Mouse (Mus musculus) forebrain, embryonic 11.5 days (tissue): ENCODE data around the gene 1110012L19Rik. TPM values are rescaled to one million over a fixed set of nuclear protein-coding genes. Genes with fewer than 3 reads are reported as not detected.
"Not testable (repeated sequence)": the region's sequence is repeated elsewhere in the genome, so short reads cannot be mapped to it uniquely, and the experiment has no call there.

Experiments used
- ATAC-seq: fragments of 200-750 bp; cut with Nextera tagmentation; replicated peaks from 2 replicates; pipeline ENCODE4 v1.8.0; 2017; ENCODE audit warnings: moderate TSS enrichment; ENCODE audit not compliant: low FRiP score
- DNase-seq: peaks from one replicate; pipeline ENCODE4 v3.0.0-alpha.2; 2017; ENCODE audit warnings: low spot score
- H3K27ac ChIP-seq: fragments of 300-500 bp; sonication (generic); 2 replicates; pipeline ENCODE4 v1.5.1; 2014; ENCODE audit warnings: low read depth, low read length
- H3K27me3 ChIP-seq: fragments of 300-500 bp; sonication (generic); 2 replicates; pipeline ENCODE4 v1.6.1; 2014; ENCODE audit warnings: mild to moderate bottlenecking, low read length, mixed read lengths; ENCODE audit not compliant: control insufficient read depth, insufficient read depth
- H3K36me3 ChIP-seq: fragments of 300-500 bp; sonication (generic); 2 replicates; pipeline ENCODE4 v1.6.1; 2014; ENCODE audit warnings: mild to moderate bottlenecking, low read length, moderate library complexity, mixed read lengths; ENCODE audit not compliant: control insufficient read depth, insufficient read depth
- H3K4me1 ChIP-seq: fragments of 300-500 bp; sonication (generic); replicated peaks from 2 replicates; pipeline ENCODE4 v1.6.1; 2014; ENCODE audit warnings: low read length, mixed read lengths; ENCODE audit not compliant: control insufficient read depth, insufficient read depth
- H3K4me2 ChIP-seq: fragments of 300-500 bp; sonication (generic); 2 replicates; pipeline ENCODE4 v1.6.1; 2014; ENCODE audit warnings: low read depth, mild to moderate bottlenecking, low read length, moderate library complexity, mixed read lengths; ENCODE audit not compliant: severe bottlenecking
- H3K4me3 ChIP-seq: fragments of 300-500 bp; sonication (generic); 2 replicates; pipeline ENCODE4 v1.5.1; 2014; ENCODE audit warnings: low read depth, low read length
- H3K9ac ChIP-seq: fragments of 300-500 bp; sonication (generic); 2 replicates; pipeline ENCODE4 v1.6.1; 2014; ENCODE audit warnings: low read length
- H3K9me3 ChIP-seq: fragments of 300-500 bp; sonication (generic); 2 replicates; pipeline ENCODE4 v1.6.1; 2016; ENCODE audit warnings: low read length, mixed read lengths; ENCODE audit not compliant: control insufficient read depth
- WGBS: fragments of 180-500 bp; shearing (Covaris S2); extraction: QIAGEN DNeasy Blood & Tissue Kit; methylation state at CpG from one replicate; pipeline ENCODE4 v1.1.7; 2014; 5-methylcytosine and 5-hydroxymethylcytosine counted together
- polyA plus RNA-seq: library from polyadenylated mRNA; unstranded; fragments of >200 nt; fragmentation: Nextera tagmentation; extraction: Ambion mirVana; gene quantifications from 2 replicates; pipeline ENCODE4 v1.2.1, GENCODE M21; 2014

The 1110012L19Rik gene
- 22.3 and 26.5 TPM in 2 replicates for polyA plus RNA-seq

DNA sequence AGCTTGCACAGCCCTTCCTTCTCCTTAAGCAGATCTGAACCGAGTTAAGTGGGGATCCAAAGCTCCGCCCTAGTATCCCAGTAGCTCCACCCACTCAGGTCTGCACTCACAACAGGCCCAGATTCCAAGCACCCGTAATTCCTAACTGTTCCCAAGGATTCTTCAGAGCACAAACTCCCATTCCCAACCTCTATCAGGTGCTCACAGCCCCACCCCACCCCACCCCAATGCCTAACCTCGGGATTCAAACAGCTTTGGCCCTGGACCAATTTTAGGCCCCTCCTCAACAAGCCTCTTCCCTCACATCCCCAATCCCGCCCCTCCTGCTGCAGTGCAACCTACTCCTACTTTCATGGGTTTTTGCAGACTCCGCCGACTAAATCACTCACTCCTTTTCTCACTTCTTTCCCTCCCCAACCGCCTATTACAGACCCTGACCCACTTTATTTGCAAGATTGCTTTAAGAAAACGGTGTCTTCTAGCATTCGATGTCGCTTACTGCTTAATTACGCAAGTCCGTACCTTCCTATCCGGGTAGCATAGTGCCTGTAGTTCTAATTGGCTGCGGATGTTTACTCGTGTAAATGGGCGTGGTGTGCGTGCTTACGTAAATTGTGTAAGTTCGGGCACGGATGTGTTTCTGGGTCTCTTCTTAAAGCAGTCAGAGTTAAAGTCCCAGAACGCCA lies at the start of gene 1110012L19Rik:
1110012L19Rik (plus strand) TSS at position 602 of the 686 bp plus-strand sequence.
- 28% methylated on average over 22 of the region's 22 CpGs for WGBS
- Histone ChIP-seq H3K9me3 (no peaks in the 10 kb centered on the region), H3K4me3 (peak within 1 kb of the TSS; percentile 43), H3K27me3 (no peaks in the 10 kb centered on the region), H3K36me3 (no peaks in the 10 kb centered on the region), H3K4me2 (peak within 1 kb of the TSS; percentile 44), H3K9ac (peak within 1 kb of the TSS; percentile 47), H3K4me1 (no peaks in the 10 kb centered on the region), H3K27ac (no peak within 1 kb of the TSS)
- peak; percentile 94 for ATAC-seq
- DNase-seq = peak; percentile 62

GRCm38 (mm10) chrX:70362985-70363384 lies 22.7 kb upstream of the 1110012L19Rik start:
- no peak overlapping the region for H3K4me2 ChIP-seq
- H3K4me1 ChIP-seq = no peaks in the 10 kb centered on the region
- H3K4me3 ChIP-seq = no peak overlapping the region
- no peaks in the 10 kb centered on the region for H3K9me3 ChIP-seq
- WGBS = 94% methylated on average over 7 of the region's 7 CpGs
- DNase-seq (no peak), ATAC-seq (no peak)
- no peak overlapping the region for H3K9ac ChIP-seq
- H3K27ac ChIP-seq = no peak overlapping the region
- H3K36me3 ChIP-seq = no peaks in the 10 kb centered on the region
- H3K27me3 ChIP-seq = no peaks in the 10 kb centered on the region

GRCm38 (mm10) chrX:70363446-70363845 lies 22.2 kb upstream of the 1110012L19Rik start:
- H3K4me3 ChIP-seq = no peak overlapping the region
- no peak overlapping the region for H3K27ac ChIP-seq
- H3K9ac ChIP-seq = no peak overlapping the region
- no peak overlapping the region for H3K4me2 ChIP-seq
- ATAC-seq (no peak), DNase-seq (no peak)
- WGBS = 94% methylated on average over 5 of the region's 5 CpGs
- no peaks in the 10 kb centered on the region for H3K27me3 ChIP-seq
- no peaks in the 10 kb centered on the region for H3K36me3 ChIP-seq
- no peaks in the 10 kb centered on the region for H3K9me3 ChIP-seq
- H3K4me1 ChIP-seq = no peaks in the 10 kb centered on the region

GRCm38 (mm10) chrX:70364202-70364601 lies 21.5 kb upstream of the 1110012L19Rik start:
- peak overlapping the region; percentile 45 for H3K4me3 ChIP-seq
- H3K27ac ChIP-seq = no peak overlapping the region
- DNase-seq (no peak), ATAC-seq (no peak)
- no peaks in the 10 kb centered on the region for H3K36me3 ChIP-seq
- no peaks in the 10 kb centered on the region for H3K4me1 ChIP-seq
- WGBS = 64% methylated on average over 1 of the region's 1 CpGs
- no peaks in the 10 kb centered on the region for H3K27me3 ChIP-seq
- no peaks in the 10 kb centered on the region for H3K9me3 ChIP-seq
- H3K9ac ChIP-seq = peak overlapping the region; percentile 54
- peak overlapping the region; percentile 44; the same call in 1 of the 2 replicates for H3K4me2 ChIP-seq

DNA sequence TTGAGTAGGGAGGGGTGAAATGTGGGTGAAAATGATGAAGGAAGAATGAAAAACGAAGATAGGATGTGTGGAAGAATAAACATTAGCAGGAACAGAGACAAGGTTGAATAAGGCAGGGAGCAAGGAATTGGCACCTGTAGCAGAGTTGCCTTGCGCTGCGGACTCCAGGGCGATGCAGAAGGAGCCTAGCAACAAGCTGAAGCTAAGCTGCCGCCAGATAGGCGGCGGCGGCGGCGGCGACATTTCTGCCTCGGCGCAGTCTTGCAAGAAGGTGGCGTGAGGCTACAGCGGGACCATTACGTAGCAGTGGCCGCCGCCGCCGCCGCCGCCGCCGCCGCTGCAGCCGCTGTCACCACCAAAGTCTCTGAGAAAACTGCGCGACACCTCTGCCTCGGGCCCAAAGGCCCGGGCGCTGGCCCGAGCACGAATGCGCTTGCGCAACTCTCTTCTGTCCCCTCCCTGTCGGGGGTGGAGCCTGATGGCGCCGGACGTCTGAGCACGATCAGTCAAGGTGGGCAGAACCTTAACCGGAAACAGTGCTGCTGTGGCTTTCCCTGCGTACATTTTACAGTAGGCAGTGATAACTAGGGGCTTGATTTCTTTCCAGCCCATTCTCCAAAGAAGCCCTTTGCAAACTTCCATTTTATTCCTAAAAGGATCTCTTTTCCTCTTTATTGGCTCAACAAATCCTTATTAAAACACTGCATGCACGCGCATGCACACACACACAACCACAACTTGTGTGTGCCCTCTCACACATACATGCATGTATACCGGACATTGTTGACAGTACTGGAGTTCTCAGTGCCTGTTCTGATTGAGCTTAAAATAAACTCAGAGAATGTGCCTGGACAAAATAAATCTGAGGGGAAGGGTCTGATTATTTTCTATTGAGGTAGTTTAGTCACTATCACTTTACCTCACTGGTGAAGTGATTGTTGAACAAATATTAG lies 20.7 kb upstream of the 1110012L19Rik start, which contains the start of gene Ids:
Ids (minus strand) TSS at position 424 of the 953 bp plus-strand sequence.
- WGBS = 21% methylated on average over 38 of the region's 45 CpGs
- Histone ChIP-seq H3K9ac (peak within 1 kb of the TSS; percentile 54), H3K27ac (no peak within 1 kb of the TSS), H3K36me3 (no peaks in the 10 kb centered on the region), H3K4me1 (no peaks in the 10 kb centered on the region), H3K4me3 (peak within 1 kb of the TSS; percentile 45), H3K27me3 (no peaks in the 10 kb centered on the region), H3K9me3 (no peaks in the 10 kb centered on the region), H3K4me2 (peak within 1 kb of the TSS; percentile 44)
- peak; percentile 88 for DNase-seq
- peak; percentile 97 for ATAC-seq

GRCm38 (mm10) chrX:70369758-70370157 lies 15.9 kb upstream of the 1110012L19Rik start:
- H3K4me2 ChIP-seq, ATAC-seq, H3K36me3 ChIP-seq, DNase-seq, H3K9ac ChIP-seq, H3K9me3 ChIP-seq, H3K4me1 ChIP-seq, H3K4me3 ChIP-seq, H3K27me3 ChIP-seq, H3K27ac ChIP-seq: not testable (repeated sequence)
- WGBS = 20% methylated on average over 1 of the region's 6 CpGs

- H3K4me1 ChIP-seq, H3K9me3 ChIP-seq, H3K4me3 ChIP-seq, H3K27me3 ChIP-seq, H3K4me2 ChIP-seq, H3K27ac ChIP-seq, DNase-seq, H3K9ac ChIP-seq, H3K36me3 ChIP-seq: not testable (repeated sequence)
- 0 out of 2 replicates have a peak, but pooled peaks have one; percentile 24 for ATAC-seq
- WGBS = 63% methylated on average over 6 of the region's 6 CpGs
Observed at GRCm38 (mm10) chrX:70374469-70375110, 11.1 kb upstream of the 1110012L19Rik start.

GRCm38 (mm10) chrX:70384917-70385275 lies 781 bp upstream of the 1110012L19Rik start:
- Histone ChIP-seq H3K4me2 (peak overlapping the region; percentile 36; the same call in 1 of the 2 replicates), H3K9me3 (no peaks in the 10 kb centered on the region), H3K9ac (no peak overlapping the region), H3K4me1 (no peaks in the 10 kb centered on the region), H3K4me3 (peak overlapping the region; percentile 43), H3K27ac (no peak overlapping the region), H3K36me3 (no peaks in the 10 kb centered on the region), H3K27me3 (no peaks in the 10 kb centered on the region)
- DNase-seq = no peak
- WGBS = 37% methylated on average over 3 of the region's 3 CpGs
- ATAC-seq = peak; percentile 43; the same call in 1 of the 2 replicates
